Mouse (Mus musculus) neural tube, embryonic 11.5 days (tissue): ENCODE results near the gene Tmem39b. TPM values are rescaled to one million over a fixed set of nuclear protein-coding genes. Genes with fewer than 3 reads are reported as not detected.

Experiments used
- microRNA-seq: library from miRNA; unstranded; fragments of <30 nt; microRNA quantifications from one replicate; pipeline ENCODE4, GENCODE M21; 2016
- polyA plus RNA-seq: library from polyadenylated mRNA; unstranded; fragments of >200 nt; fragmentation: Nextera tagmentation; extraction: Ambion mirVana; gene quantifications from 2 replicates; pipeline ENCODE4 v1.2.1, GENCODE M21; 2014

Tmem39b gene
- polyA plus RNA-seq, 1 experiment from 2014 or later = 32.4 TPM

Small RNA genes within 50 kb of the gene (microRNA-seq; reads per million reads assigned to microRNA genes)
- not detected for gene Mir7016

Other genes with a start within 250 kb of the Tmem39b start
- 27.6 and 31.7 TPM in 2 replicates for gene Bsdc1, start 235.3 kb downstream of the Tmem39b start, polyA plus RNA-seq
- not detected in 2 replicates for gene Tssk3, start 205.8 kb downstream of the Tmem39b start, polyA plus RNA-seq
- not detected in 2 replicates for gene Fam229a, start 205.6 kb downstream of the Tmem39b start, polyA plus RNA-seq
- 1,866 and 1,920 TPM in 2 replicates for gene Marcksl1, start 183.3 kb downstream of the Tmem39b start, polyA plus RNA-seq
- 243 and 258 TPM in 2 replicates for gene Hdac1, start 154.1 kb downstream of the Tmem39b start, polyA plus RNA-seq
- 6.3 and 7.0 TPM in 2 replicates for gene Lck, start 123.2 kb downstream of the Tmem39b start, polyA plus RNA-seq
- 1.1 and 1.3 TPM in 2 replicates for gene Fam167b, start 118.3 kb downstream of the Tmem39b start, polyA plus RNA-seq
- gene Eif3i, start 96.2 kb downstream of the Tmem39b start, polyA plus RNA-seq = 274 and 291 TPM in 2 replicates
- gene Tmem234, start 96.2 kb downstream of the Tmem39b start, polyA plus RNA-seq = 187 and 192 TPM in 2 replicates
- gene Dcdc2b, start 82.6 kb downstream of the Tmem39b start, polyA plus RNA-seq = 2.6 and 4.5 TPM in 2 replicates
- gene Iqcc, start 77.7 kb downstream of the Tmem39b start, polyA plus RNA-seq = 25.7 and 30.2 TPM in 2 replicates
- 65.9 and 69.4 TPM in 2 replicates for gene Ccdc28b, start 72.9 kb downstream of the Tmem39b start, polyA plus RNA-seq
- 104 and 108 TPM in 2 replicates for gene Txlna, start 55.8 kb downstream of the Tmem39b start, polyA plus RNA-seq
- 14.0 and 15.7 TPM in 2 replicates for gene Kpna6, start 24.1 kb downstream of the Tmem39b start, polyA plus RNA-seq
- gene Khdrbs1, start 45.5 kb upstream of the Tmem39b start, polyA plus RNA-seq = 183 and 195 TPM in 2 replicates
- gene Ptp4a2, start 114.4 kb upstream of the Tmem39b start, polyA plus RNA-seq = 316 and 317 TPM in 2 replicates
- not detected in 2 replicates for gene Spocd1, start 232.4 kb upstream of the Tmem39b start, polyA plus RNA-seq